Mouse (Mus musculus): Measurements from ENCODE around the gene Arhgap22.

DNA sequence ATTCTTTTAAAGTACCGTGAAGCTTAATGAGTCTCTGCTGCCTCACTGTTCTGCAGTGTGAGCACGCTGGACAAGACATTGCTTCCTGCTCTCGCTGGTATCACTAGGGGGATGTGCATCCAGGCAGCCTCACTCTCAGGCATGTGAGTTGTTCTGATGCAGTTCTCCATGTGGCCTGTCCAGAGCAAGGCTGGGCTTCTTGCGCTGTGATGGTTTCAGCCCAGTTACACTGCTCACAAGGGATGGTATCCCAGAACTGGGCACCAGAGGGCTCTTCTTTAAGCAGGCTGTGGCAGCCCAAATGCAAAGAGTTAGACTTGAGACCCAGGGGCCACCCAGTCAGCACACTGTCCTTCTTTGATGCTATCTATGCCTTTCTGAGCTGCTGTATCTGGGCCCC lies 101.9 kb downstream of the Arhgap22 start:
- TF ChIP-seq CTCF (IDR thresholded peaks at IDR 0.05; ENCODE audit: insufficient read depth, low read length): no peak
- no peak for TF ChIP-seq POLR2A (IDR thresholded peaks at IDR 0.05; ENCODE audit: borderline replicate concordance, extremely low read depth, low read depth, low read length)

All from lung, adult 2 months (tissue).